Mouse (Mus musculus) urinary bladder, postnatal 0 days (tissue): Measurements from ENCODE around the gene Smc1a. TPM values are rescaled to one million over a fixed set of nuclear protein-coding genes. Genes with fewer than 3 reads are reported as not detected.

Source experiments
- polyA plus RNA-seq: library from polyadenylated mRNA; unstranded; fragments of >200 nt; fragmentation: Nextera tagmentation; extraction: Ambion mirVana; gene quantifications from 2 replicates; pipeline ENCODE4 v1.2.1, GENCODE M21; 2015

Smc1a gene
- 44.2 and 47.7 TPM in 2 replicates for polyA plus RNA-seq

GRCm38 (mm10) chrX:152016151-152017145 is at the start of gene Smc1a, which contains the start of gene Ribc1:
Gene Smc1a (plus strand): TSS chrX:152016428.
Gene Ribc1 (minus strand): TSS chrX:152016295.

GRCm38 (mm10) chrX:152001737-152002710 is 14.2 kb upstream of the Smc1a start, which contains the start of gene Hsd17b10:
Gene Hsd17b10 (plus strand): TSS chrX:152001845.

Other genes starting within 250 kb of the Smc1a start
- gene Huwe1, start 215.6 kb upstream of the Smc1a start, polyA plus RNA-seq: 18.8 and 20.4 TPM in 2 replicates
- gene Hsd17b10, start 14.6 kb upstream of the Smc1a start, polyA plus RNA-seq: 153 and 160 TPM in 2 replicates
- 1.2 and 1.5 TPM in 2 replicates for gene Ribc1, start 133 bp upstream of the Smc1a start, polyA plus RNA-seq
- 3.0 and 4.3 TPM in 2 replicates for gene Iqsec2, start 127.8 kb downstream of the Smc1a start, polyA plus RNA-seq
- 13.5 and 15.4 TPM in 2 replicates for gene Kdm5c, start 216.6 kb downstream of the Smc1a start, polyA plus RNA-seq